ENCODE assay signal across 24 mouse cellular contexts in the genomic region with DNA sequence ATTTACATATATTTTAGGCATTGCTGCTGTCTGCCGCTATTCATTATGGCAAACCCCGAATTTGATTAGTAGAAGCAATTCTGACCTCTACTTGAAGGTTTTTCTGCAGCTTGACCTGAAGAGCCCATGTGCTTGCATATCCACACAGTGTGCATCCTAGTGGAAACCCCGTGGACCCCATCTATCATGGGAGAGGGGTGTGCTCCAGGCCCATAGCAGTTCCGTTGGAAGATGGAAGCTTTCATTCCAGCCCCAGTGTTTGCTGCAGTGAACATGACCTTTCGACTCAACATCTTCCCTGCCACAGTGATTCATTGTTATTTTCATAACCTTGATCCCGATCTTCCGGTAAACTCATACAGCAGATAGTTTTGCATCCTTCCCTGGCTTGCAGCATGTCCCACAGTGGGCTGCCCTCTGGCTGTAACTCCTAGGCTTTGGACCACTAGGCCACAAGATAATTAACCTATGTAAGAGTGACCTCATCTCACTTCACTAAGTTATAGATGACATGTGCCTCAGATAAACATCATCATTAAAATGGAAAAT.
DNase-seq lines count a peak whose midpoint lies in the region; ATAC-seq lines count a peak whose summit lies in the region.
"Had no signal": no experiment of that assay in that cellular context is flagged by ENCODE, and none has a peak within 500 bp of the region (broad histone marks: within the 10 kb centered on the region; RNA-seq: fewer than 3 reads in every experiment).

No protein-coding gene starts in this region.

- no peak overlapping the region for H3K27ac ChIP-seq in kidney, embryonic 16.5 days (ENCODE audit: low read length)
- no peak overlapping the region for H3K27ac ChIP-seq in forebrain, embryonic 12.5 days
- H3K27ac ChIP-seq: embryonic facial prominence, embryonic 10.5 days; embryonic facial prominence, embryonic 15.5 days; forebrain, embryonic 13.5 days; limb, embryonic 10.5 days; limb, embryonic 15.5 days; liver, embryonic 13.5 days had no signal

- no peak overlapping the region for H3K4me3 ChIP-seq in kidney, embryonic 16.5 days (ENCODE audit: low read length)
- no peak overlapping the region for H3K4me3 ChIP-seq in forebrain, embryonic 12.5 days (replicated peaks)
- H3K4me3 ChIP-seq: embryonic facial prominence, embryonic 10.5 days; embryonic facial prominence, embryonic 15.5 days; forebrain, embryonic 13.5 days; limb, embryonic 10.5 days; limb, embryonic 15.5 days; liver, embryonic 13.5 days had no signal

- no peaks in the 10 kb centered on the region for H3K9me3 ChIP-seq in kidney, embryonic 16.5 days (ENCODE audit: low read length)
- no peaks in the 10 kb centered on the region for H3K9me3 ChIP-seq in forebrain, embryonic 12.5 days
- H3K9me3 ChIP-seq: embryonic facial prominence, embryonic 10.5 days; embryonic facial prominence, embryonic 15.5 days; forebrain, embryonic 13.5 days; limb, embryonic 10.5 days; limb, embryonic 15.5 days; liver, embryonic 13.5 days had no signal

- H3K36me3 ChIP-seq in kidney, embryonic 16.5 days (ENCODE audit: insufficient read depth, low read length), result no peaks in the 10 kb centered on the region
- H3K36me3 ChIP-seq in forebrain, embryonic 12.5 days (replicated peaks), result no peaks in the 10 kb centered on the region
- H3K36me3 ChIP-seq: embryonic facial prominence, embryonic 10.5 days; embryonic facial prominence, embryonic 15.5 days; limb, embryonic 10.5 days; limb, embryonic 15.5 days; liver, embryonic 13.5 days had no signal

- WGBS in kidney, embryonic 16.5 days, result 25% methylated on average over 7 of the region's 7 CpGs
- 89% methylated on average over 7 of the region's 7 CpGs for WGBS in forebrain, embryonic 12.5 days

- H3K4me2 ChIP-seq in kidney, embryonic 16.5 days (replicated peaks; ENCODE audit: low read depth, low read length), result no peak overlapping the region
- H3K4me2 ChIP-seq in forebrain, embryonic 12.5 days, result no peak overlapping the region
- H3K4me2 ChIP-seq: embryonic facial prominence, embryonic 15.5 days; forebrain, embryonic 13.5 days; limb, embryonic 15.5 days; liver, embryonic 13.5 days had no signal

- H3K9ac ChIP-seq in kidney, embryonic 16.5 days (replicated peaks; ENCODE audit: low read length), result no peak overlapping the region
- no peak overlapping the region for H3K9ac ChIP-seq in forebrain, embryonic 12.5 days
- H3K9ac ChIP-seq: embryonic facial prominence, embryonic 15.5 days; forebrain, embryonic 13.5 days; limb, embryonic 15.5 days; liver, embryonic 13.5 days had no signal

- H3K27me3 ChIP-seq in kidney, embryonic 16.5 days (ENCODE audit: insufficient read depth, low read length), result no peaks in the 10 kb centered on the region
- H3K27me3 ChIP-seq in forebrain, embryonic 12.5 days, result no peaks in the 10 kb centered on the region
- H3K27me3 ChIP-seq: embryonic facial prominence, embryonic 15.5 days; forebrain, embryonic 13.5 days; limb, embryonic 15.5 days; liver, embryonic 13.5 days had no signal

- peak; percentile 28 for DNase-seq in kidney, adult 9 months
- no peak for DNase-seq in kidney, adult 18-20 months
- peak; percentile 65 for DNase-seq in adrenal gland, adult 2 months
- peak; percentile 41 for DNase-seq in adrenal gland, adult 8-10 months
- no peak for DNase-seq in cerebellum, adult 11-12 months
- DNase-seq: B cell, adult 2 months; cerebellum, postnatal 14 days; gastrocnemius, postnatal 10 days; heart, postnatal 14 days; liver, embryonic 13.5 days; lung, adult 2 months; lung, postnatal 14 days; midbrain, embryonic 14.5 days; spleen, adult 18-20 months; thymus, adult 18-20 months; thymus, postnatal 25 days had no signal

- H3K4me1 ChIP-seq in kidney, embryonic 16.5 days (ENCODE audit: insufficient read depth, low read length), result no peaks in the 10 kb centered on the region
- no peaks in the 10 kb centered on the region for H3K4me1 ChIP-seq in forebrain, embryonic 12.5 days
- H3K4me1 ChIP-seq: embryonic facial prominence, embryonic 10.5 days; embryonic facial prominence, embryonic 15.5 days; forebrain, embryonic 13.5 days; limb, embryonic 10.5 days; limb, embryonic 15.5 days; liver, embryonic 13.5 days had no signal

- ATAC-seq in kidney, embryonic 16.5 days (ENCODE audit: low FRiP score, low TSS enrichment), result peak; percentile 77; the same call in 1 of the 2 replicates
- ATAC-seq in forebrain, embryonic 12.5 days (ENCODE audit: low FRiP score), result no peak
- ATAC-seq: forebrain, embryonic 13.5 days; hindbrain, embryonic 16.5 days had no signal

Comparison
In these comparisons a context has a peak if more than half of its experiments do, and no peak if none do; other contexts are left out.
1. DNase-seq: peak in kidney, adult 9 months (single experiment), adrenal gland, adult 2 months (single experiment) and adrenal gland, adult 8-10 months (single experiment); none in kidney, adult 18-20 months (single experiment) and cerebellum, adult 11-12 months (single experiment).